Mouse (Mus musculus) lung, postnatal 36 days (tissue): ENCODE data around the gene Slc22a19.
A peak's percentile ranks its signal among the peaks of the same experiment; 100 is the strongest.
"Not testable (repeated sequence)": the region's sequence is repeated elsewhere in the genome, so short reads cannot be mapped to it uniquely, and the experiment has no call there.

ENCODE experiments used
- DNase-seq: peaks from one replicate; pipeline ENCODE4 v3.0.0; 2022; ENCODE audit warnings: mixed read lengths

The Slc22a19 gene

GRCm38 (mm10) chr19:7711148-7711547 lies at the start of gene Slc22a19:
TSS of gene Slc22a19 (minus strand) at chr19:7711310.
- no peak for DNase-seq

- not testable (repeated sequence) for DNase-seq
Observed at GRCm38 (mm10) chr19:7753371-7753770, 42.3 kb upstream of the Slc22a19 start.

- peak; percentile 11 for DNase-seq
Observed at GRCm38 (mm10) chr19:7729543-7729942, 18.4 kb upstream of the Slc22a19 start.

- peak; percentile 14 for DNase-seq
Observed at GRCm38 (mm10) chr19:7693104-7693503, 18.0 kb downstream of the Slc22a19 start.

GRCm38 (mm10) chr19:7691259-7691658 lies 19.9 kb downstream of the Slc22a19 start:
- DNase-seq, result peak; percentile 6

GRCm38 (mm10) chr19:7687988-7688387 lies 23.1 kb downstream of the Slc22a19 start:
- DNase-seq, result no peak

GRCm38 (mm10) chr19:7672033-7672432 lies 39.1 kb downstream of the Slc22a19 start:
- no peak for DNase-seq

GRCm38 (mm10) chr19:7648913-7649666 lies 62.0 kb downstream of the Slc22a19 start:
- DNase-seq, result no peak

GRCm38 (mm10) chr19:7633786-7634185 lies 77.3 kb downstream of the Slc22a19 start:
- DNase-seq, result no peak

GRCm38 (mm10) chr19:7633021-7633420 lies 78.1 kb downstream of the Slc22a19 start:
- no peak for DNase-seq
